Mouse (Mus musculus) R1 (cell line): ENCODE results near the gene Kcnip1.

Experiments
- DNase-seq: peaks from one replicate; pipeline ENCODE4 v3.0.0-alpha.2; 2018; ENCODE audit warnings: low read depth, low spot score

The Kcnip1 gene

GRCm38 (mm10) chr11:33938561-33939274, 54.2 kb downstream of the Kcnip1 start:
- no peak for DNase-seq

GRCm38 (mm10) chr11:33937641-33938040, 55.3 kb downstream of the Kcnip1 start:
- DNase-seq = no peak

GRCm38 (mm10) chr11:33934286-33934685, 58.7 kb downstream of the Kcnip1 start:
- DNase-seq = peak; percentile 61

- DNase-seq = no peak
Observed at GRCm38 (mm10) chr11:33932386-33933111, 60.4 kb downstream of the Kcnip1 start.

GRCm38 (mm10) chr11:33931836-33932385, 61.0 kb downstream of the Kcnip1 start:
- peak; percentile 82 for DNase-seq

GRCm38 (mm10) chr11:33929412-33929811, 63.5 kb downstream of the Kcnip1 start:
- DNase-seq = no peak

GRCm38 (mm10) chr11:33928658-33929057, 64.3 kb downstream of the Kcnip1 start:
- DNase-seq = peak; percentile 59

- no peak for DNase-seq
Observed at GRCm38 (mm10) chr11:33927836-33928235, 65.1 kb downstream of the Kcnip1 start.

- no peak for DNase-seq
Observed at GRCm38 (mm10) chr11:33927321-33927720, 65.6 kb downstream of the Kcnip1 start.

GRCm38 (mm10) chr11:33926551-33926950, 66.4 kb downstream of the Kcnip1 start:
- DNase-seq = no peak

GRCm38 (mm10) chr11:33925778-33926177, 67.2 kb downstream of the Kcnip1 start:
- no peak for DNase-seq

GRCm38 (mm10) chr11:33923031-33923430, 69.9 kb downstream of the Kcnip1 start:
- DNase-seq = no peak

- DNase-seq = no peak
Observed at GRCm38 (mm10) chr11:33921451-33921850, 71.5 kb downstream of the Kcnip1 start.

GRCm38 (mm10) chr11:33919826-33920225, 73.1 kb downstream of the Kcnip1 start:
- DNase-seq = no peak

GRCm38 (mm10) chr11:33918424-33918823, 74.5 kb downstream of the Kcnip1 start:
- no peak for DNase-seq

- DNase-seq = peak; percentile 41
Observed at GRCm38 (mm10) chr11:33917574-33917973, 75.4 kb downstream of the Kcnip1 start.

GRCm38 (mm10) chr11:33914216-33914615, 78.7 kb downstream of the Kcnip1 start:
- no peak for DNase-seq

GRCm38 (mm10) chr11:33913061-33913460, 79.9 kb downstream of the Kcnip1 start:
- no peak for DNase-seq

GRCm38 (mm10) chr11:33912151-33912571, 80.8 kb downstream of the Kcnip1 start:
- DNase-seq = no peak

- DNase-seq = no peak
Observed at GRCm38 (mm10) chr11:33910982-33911381, 82.0 kb downstream of the Kcnip1 start.

- no peak for DNase-seq
Observed at GRCm38 (mm10) chr11:33908360-33909175, 84.4 kb downstream of the Kcnip1 start.

- no peak for DNase-seq
Observed at GRCm38 (mm10) chr11:33903494-33903893, 89.5 kb downstream of the Kcnip1 start.
